Mouse (Mus musculus) C2C12 (cell line): Measurements from ENCODE around the gene Zxdc. TPM values are rescaled to one million over a fixed set of nuclear protein-coding genes. Genes with fewer than 3 reads are reported as not detected.

Experiments used
- H3K27me3 ChIP-seq: one replicate; pipeline ENCODE4 v1.6.1; 2011; ENCODE audit not compliant: control insufficient read depth, insufficient read depth, insufficient read length
- H3K36me3 ChIP-seq: one replicate; pipeline ENCODE4 v1.6.1; 2011; ENCODE audit not compliant: control insufficient read depth, insufficient read depth
- H3K4me3 ChIP-seq: one replicate; pipeline ENCODE4 v1.5.1; 2011; ENCODE audit warnings: mild to moderate bottlenecking, control low read depth; ENCODE audit not compliant: poor library complexity, insufficient read depth, severe bottlenecking
- H3K79me2 ChIP-seq: one replicate; pipeline ENCODE4 v1.6.1; 2011; ENCODE audit not compliant: control insufficient read depth, insufficient read depth
- H3K79me3 ChIP-seq: one replicate; pipeline ENCODE4 v1.6.1; 2011; ENCODE audit warnings: low read depth, control low read depth
- H3ac ChIP-seq: one replicate; pipeline ENCODE3; 2011; ENCODE audit warnings: low read depth; ENCODE audit not compliant: control insufficient read depth, insufficient read length
- CEBPB ChIP-seq: IDR thresholded peaks from one replicate; pipeline ENCODE4 v1.6.1; 2011; ENCODE audit warnings: low read depth, mild to moderate bottlenecking, control low read depth, moderate library complexity
- CTCF ChIP-seq: IDR thresholded peaks from one replicate; pipeline ENCODE4 v1.5.1; 2011; ENCODE audit not compliant: control insufficient read depth, insufficient read depth, insufficient read length
- FOSL1 ChIP-seq: IDR thresholded peaks from one replicate; pipeline ENCODE4 v1.8.0; 2011; ENCODE audit warnings: mild to moderate bottlenecking, low read length; ENCODE audit not compliant: poor library complexity, insufficient read depth, severe bottlenecking
- MAX ChIP-seq: IDR thresholded peaks from one replicate; pipeline ENCODE4 v1.6.1; 2011; ENCODE audit warnings: mild to moderate bottlenecking, control low read depth
- MYOD1 ChIP-seq: IDR thresholded peaks from one replicate; pipeline ENCODE4 v1.6.1; 2011; ENCODE audit warnings: low read depth; ENCODE audit not compliant: control insufficient read depth, insufficient read length
- MYOG ChIP-seq: IDR thresholded peaks from one replicate; pipeline ENCODE4 v1.6.1; 2011; ENCODE audit not compliant: control insufficient read depth, insufficient read length; ENCODE audit errors: extremely low read depth
- USF1 ChIP-seq: IDR thresholded peaks from one replicate; pipeline ENCODE4 v1.6.1; 2011; ENCODE audit warnings: low read depth, mild to moderate bottlenecking, control low read depth, moderate library complexity
- polyA plus RNA-seq: library from polyadenylated mRNA; unstranded; fragments of >200 nt; fragmentation: generic; extraction: Trizol; gene quantifications from one replicate; pipeline ENCODE4 v1.2.1, GENCODE M21; 2012; ENCODE audit warnings: missing spikeins

Gene Zxdc
- polyA plus RNA-seq, 1 experiment = 7.4 TPM

- no peaks in the 10 kb centered on the region for H3K79me3 ChIP-seq
- H3K36me3 ChIP-seq = no peaks in the 10 kb centered on the region
- TF ChIP-seq CEBPB (no peak), MYOG (no peak), MAX (no peak), USF1 (no peak), FOSL1 (no peak), CTCF (no peak), MYOD1 (no peak)
- no peak overlapping the region for H3K4me3 ChIP-seq
- no peaks in the 10 kb centered on the region for H3K79me2 ChIP-seq
- H3K27me3 ChIP-seq = peaks cover 8% of the 10 kb centered on the region
- H3ac ChIP-seq = no peak overlapping the region
These were observed 20.8 kb upstream of the Zxdc start for GRCm38 (mm10) chr6:90348500-90348899.

GRCm38 (mm10) chr6:90350011-90350410, 19.3 kb upstream of the Zxdc start:
- TF ChIP-seq MYOG = no peak
- TF ChIP-seq MYOD1 = no peak
- TF ChIP-seq FOSL1 = no peak
- TF ChIP-seq CEBPB = no peak
- no peak overlapping the region for H3K4me3 ChIP-seq
- H3ac ChIP-seq = no peak overlapping the region

GRCm38 (mm10) chr6:90358142-90358541, 11.2 kb upstream of the Zxdc start:
- no peaks in the 10 kb centered on the region for H3K79me3 ChIP-seq
- H3ac ChIP-seq = no peak overlapping the region
- no peaks in the 10 kb centered on the region for H3K36me3 ChIP-seq
- no peak overlapping the region for H3K4me3 ChIP-seq
- no peaks in the 10 kb centered on the region for H3K27me3 ChIP-seq
- TF ChIP-seq CTCF (no peak), CEBPB (no peak), USF1 (no peak), MYOD1 (no peak), MAX (no peak), FOSL1 (no peak), MYOG (no peak)
- no peaks in the 10 kb centered on the region for H3K79me2 ChIP-seq

More at GRCm38 (mm10) chr6:90350011-90350410, 19.3 kb upstream of the Zxdc start:
- H3K27me3 ChIP-seq = no peaks in the 10 kb centered on the region
- H3K79me2 ChIP-seq = no peaks in the 10 kb centered on the region
- H3K79me3 ChIP-seq = no peaks in the 10 kb centered on the region
- H3K36me3 ChIP-seq = no peaks in the 10 kb centered on the region

- Histone ChIP-seq H3K79me2 (no peaks in the 10 kb centered on the region), H3K36me3 (no peaks in the 10 kb centered on the region), H3ac (no peak overlapping the region), H3K79me3 (no peaks in the 10 kb centered on the region), H3K4me3 (no peak overlapping the region), H3K27me3 (no peaks in the 10 kb centered on the region)
- TF ChIP-seq MYOG (no peak), CTCF (no peak), MYOD1 (no peak), USF1 (no peak), CEBPB (no peak), FOSL1 (no peak), MAX (no peak)
These were observed 9.8 kb upstream of the Zxdc start for GRCm38 (mm10) chr6:90359445-90359844.

GRCm38 (mm10) chr6:90360024-90360781, 9.1 kb upstream of the Zxdc start:
- no peaks in the 10 kb centered on the region for H3K79me2 ChIP-seq
- H3ac ChIP-seq = no peak overlapping the region
- H3K4me3 ChIP-seq = no peak overlapping the region
- H3K79me3 ChIP-seq = no peaks in the 10 kb centered on the region
- H3K27me3 ChIP-seq = no peaks in the 10 kb centered on the region
- no peak for TF ChIP-seq MYOD1
- no peak for TF ChIP-seq MYOG
- no peaks in the 10 kb centered on the region for H3K36me3 ChIP-seq

GRCm38 (mm10) chr6:90360922-90361614, 8.2 kb upstream of the Zxdc start:
- no peak overlapping the region for H3ac ChIP-seq
- no peaks in the 10 kb centered on the region for H3K79me2 ChIP-seq
- H3K79me3 ChIP-seq = no peaks in the 10 kb centered on the region
- TF ChIP-seq CTCF = no peak
- no peak overlapping the region for H3K4me3 ChIP-seq
- no peaks in the 10 kb centered on the region for H3K27me3 ChIP-seq
- no peaks in the 10 kb centered on the region for H3K36me3 ChIP-seq
